Mouse (Mus musculus) olfactory bulb, adult 2 months (tissue): ENCODE measurements around the gene Ufc1. TPM values are rescaled to one million over a fixed set of nuclear protein-coding genes. Genes with fewer than 3 reads are reported as not detected.

ENCODE experiments used
- H3K27ac ChIP-seq: fragments of 200-500 bp; 2 replicates; pipeline ENCODE4 v1.5.1; 2012; ENCODE audit warnings: low read depth, low read length; ENCODE audit not compliant: insufficient read depth
- H3K4me1 ChIP-seq: fragments of 200-500 bp; 2 replicates; pipeline ENCODE4 v1.6.1; 2012; ENCODE audit warnings: low read length; ENCODE audit not compliant: control insufficient read depth, insufficient read depth
- H3K4me3 ChIP-seq: fragments of 200-500 bp; 2 replicates; pipeline ENCODE4 v1.5.1; 2012; ENCODE audit warnings: mild to moderate bottlenecking, low read depth, low read length, moderate library complexity; ENCODE audit not compliant: insufficient read depth
- CTCF ChIP-seq: fragments of 200-500 bp; IDR thresholded peaks from 2 replicates; pipeline ENCODE4 v1.5.1; 2012; ENCODE audit warnings: low read depth, mild to moderate bottlenecking, low read length, moderate library complexity; ENCODE audit not compliant: insufficient read depth
- POLR2A ChIP-seq: fragments of 200-500 bp; IDR thresholded peaks from 2 replicates; pipeline ENCODE4 v1.6.1; 2012; ENCODE audit warnings: mild to moderate bottlenecking, low read depth, low read length, moderate library complexity; ENCODE audit not compliant: insufficient read depth
- WGBS: fragments of 180-500 bp; shearing (Covaris S2); methylation state at CpG from one replicate; pipeline ENCODE4 v1.1.7; 2018; 5-methylcytosine and 5-hydroxymethylcytosine counted together
- polyA plus RNA-seq: library from polyadenylated mRNA; stranded (reverse); fragments of >200 nt; gene quantifications from 2 replicates; pipeline ENCODE4 v1.2.4, GENCODE M21; 2012; ENCODE audit warnings: low replicate concordance; ENCODE audit not compliant: missing spikeins, insufficient read depth, insufficient read length

The Ufc1 gene
- polyA plus RNA-seq, 1 experiment = not detected

GRCm38 (mm10) chr1:171293351-171293750, 1.5 kb downstream of the Ufc1 start:
- Histone ChIP-seq H3K4me1 (no peaks in the 10 kb centered on the region), H3K4me3 (no peak overlapping the region), H3K27ac (no peak overlapping the region)
- no peak for TF ChIP-seq POLR2A
- no peak for TF ChIP-seq CTCF
- 63% methylated on average over 3 of the region's 3 CpGs for WGBS

- H3K27ac ChIP-seq = no peak overlapping the region
- peaks cover 16% of the 10 kb centered on the region for H3K4me1 ChIP-seq
- 68% methylated on average over 4 of the region's 4 CpGs for WGBS
- no peak overlapping the region for H3K4me3 ChIP-seq
- TF ChIP-seq CTCF (no peak), POLR2A (no peak)
These were observed 6.5 kb downstream of the Ufc1 start for GRCm38 (mm10) chr1:171288328-171288727.

- no peak for TF ChIP-seq CTCF
- peak; percentile 84 for TF ChIP-seq POLR2A
- WGBS = under 1% methylated on average over 49 of the region's 49 CpGs
- peak within 1 kb of the TSS; percentile 71; the same call in 1 of the 2 replicates for H3K27ac ChIP-seq
These were observed 7.4 kb downstream of the Ufc1 start, which contains the start of gene Usp21 for GRCm38 (mm10) chr1:171287136-171288081. Usp21 (minus strand) TSS chr1:171287991.

GRCm38 (mm10) chr1:171286517-171286916, 8.3 kb downstream of the Ufc1 start:
- Histone ChIP-seq H3K4me1 (peaks cover 19% of the 10 kb centered on the region), H3K27ac (no peak overlapping the region), H3K4me3 (peak overlapping the region; percentile 7)
- WGBS = 87% methylated on average over 19 of the region's 19 CpGs
- no peak for TF ChIP-seq POLR2A
- no peak for TF ChIP-seq CTCF

More at GRCm38 (mm10) chr1:171287136-171288081, 7.4 kb downstream of the Ufc1 start, which contains the start of gene Usp21:
- H3K4me1 ChIP-seq = peaks cover 16% of the 10 kb centered on the region
- H3K4me3 ChIP-seq = peak within 1 kb of the TSS; percentile 77

- H3K4me1 ChIP-seq = peaks cover 24% of the 10 kb centered on the region
- no peak for TF ChIP-seq POLR2A
- no peak for TF ChIP-seq CTCF
- 81% methylated on average over 20 of the region's 20 CpGs for WGBS
- H3K4me3 ChIP-seq = no peak overlapping the region
- H3K27ac ChIP-seq = no peak overlapping the region
These were observed 9.5 kb downstream of the Ufc1 start for GRCm38 (mm10) chr1:171285096-171285892.

- 80% methylated on average over 15 of the region's 15 CpGs for WGBS
- H3K4me3 ChIP-seq = no peak overlapping the region
- H3K27ac ChIP-seq = no peak overlapping the region
These were observed 10.3 kb downstream of the Ufc1 start for GRCm38 (mm10) chr1:171284491-171284890.

GRCm38 (mm10) chr1:171283188-171284160, 11.3 kb downstream of the Ufc1 start:
- H3K4me3 ChIP-seq = no peak overlapping the region
- H3K4me1 ChIP-seq = peaks cover 29% of the 10 kb centered on the region
- TF ChIP-seq POLR2A = no peak
- no peak for TF ChIP-seq CTCF
- H3K27ac ChIP-seq = no peak overlapping the region
- WGBS = 87% methylated on average over 18 of the region's 18 CpGs

More at GRCm38 (mm10) chr1:171284491-171284890, 10.3 kb downstream of the Ufc1 start:
- no peak for TF ChIP-seq POLR2A
- TF ChIP-seq CTCF = no peak
- H3K4me1 ChIP-seq = peaks cover 29% of the 10 kb centered on the region
